Mouse (Mus musculus): ENCODE measurements around the gene Gm5935. TPM values are rescaled to one million over a fixed set of nuclear protein-coding genes. Genes with fewer than 3 reads are reported as not detected.
"Not testable (repeated sequence)": the region's sequence is repeated elsewhere in the genome, so short reads cannot be mapped to it uniquely, and the experiment has no call there.

The Gm5935 gene
- not detected in 2 replicates for polyA plus RNA-seq (2016; fragmentation: Nextera tagmentation; extraction: Ambion mirVana)

DNA sequence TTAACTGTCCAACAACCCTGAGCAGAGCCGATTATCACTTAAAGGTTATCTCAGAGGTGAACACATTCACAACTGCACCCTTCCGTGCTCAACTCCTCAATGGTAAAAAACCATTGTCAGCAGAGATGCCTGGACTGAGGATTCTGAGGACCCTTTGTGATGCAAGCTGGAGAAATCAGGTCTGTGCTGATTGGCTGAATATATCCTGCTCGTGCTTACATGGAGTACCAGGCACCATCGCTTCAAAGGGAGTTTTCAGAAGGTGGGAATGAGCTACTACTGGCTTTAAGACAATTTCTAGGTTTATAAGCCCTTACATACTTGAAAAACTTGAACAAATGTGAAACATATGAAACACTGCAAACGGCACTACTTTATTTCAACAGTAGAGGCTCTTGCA is at the start of gene Gm5935:
Gene Gm5935, minus strand, starts transcription at position 101 of the 400 bp plus-strand sequence.
- H3K27ac ChIP-seq (replicated peaks); H3K36me3 ChIP-seq (replicated peaks); H3K4me1 ChIP-seq; H3K4me3 ChIP-seq; H3K9me3 ChIP-seq; DNase-seq (ENCODE audit: low spot score); H3K27me3 ChIP-seq (replicated peaks; ENCODE audit: low read depth, poor library complexity, severe bottlenecking): not testable (repeated sequence)
- 88% methylated on average over 5 of the region's 5 CpGs for WGBS

Other genes starting within 250 kb of the Gm5935 start
- not detected in 2 replicates for gene Gm4297, start 200.3 kb downstream of the Gm5935 start, polyA plus RNA-seq (2016; fragmentation: Nextera tagmentation; extraction: Ambion mirVana)